Mouse (Mus musculus): ENCODE measurements at regions not wholly inside any gene's neighbourhood (a gene's known extent, or its start where the extent isn't known, plus 50 kb on each side); places are given as distances from the start of the nearest gene placed in this dataset.

- no peak for DNase-seq (ENCODE audit: low read depth, low spot score)
These were observed 90.2 kb downstream of the Sec23ip start for GRCm38 (mm10) chr7:128834894-128835293.

GRCm38 (mm10) chr7:128836435-128836834, 91.7 kb downstream of the Sec23ip start:
- no peak for DNase-seq (ENCODE audit: low read depth, low spot score)

GRCm38 (mm10) chr7:128842561-128842960, 97.8 kb downstream of the Sec23ip start:
- DNase-seq (ENCODE audit: low read depth, low spot score): no peak

- DNase-seq (ENCODE audit: low read depth, low spot score): no peak
These were observed 98.8 kb downstream of the Sec23ip start for GRCm38 (mm10) chr7:128843576-128843975.

GRCm38 (mm10) chr7:128849261-128849660, 104.5 kb downstream of the Sec23ip start:
- no peak for DNase-seq (ENCODE audit: low read depth, low spot score)

GRCm38 (mm10) chr7:128854193-128854592, 109.5 kb downstream of the Sec23ip start:
- DNase-seq (ENCODE audit: low read depth, low spot score): no peak

- no peak for DNase-seq (ENCODE audit: low read depth, low spot score)
These were observed 110.1 kb downstream of the Sec23ip start for GRCm38 (mm10) chr7:128854690-128855343.

- DNase-seq (ENCODE audit: low read depth, low spot score): peak; percentile 61
These were observed 115.4 kb downstream of the Sec23ip start for GRCm38 (mm10) chr7:128860141-128860540.

GRCm38 (mm10) chr7:128860709-128861108, 116.0 kb downstream of the Sec23ip start:
- no peak for DNase-seq (ENCODE audit: low read depth, low spot score)

GRCm38 (mm10) chr7:128861376-128861775, 116.6 kb downstream of the Sec23ip start:
- no peak for DNase-seq (ENCODE audit: low read depth, low spot score)

- DNase-seq (ENCODE audit: low read depth, low spot score): no peak
These were observed 124.1 kb downstream of the Sec23ip start for GRCm38 (mm10) chr7:128868799-128869198.

- DNase-seq (ENCODE audit: low read depth, low spot score): no peak
These were observed 139.3 kb downstream of the Sec23ip start for GRCm38 (mm10) chr7:128884015-128884414.

- no peak for DNase-seq (ENCODE audit: low read depth, low spot score)
These were observed 140.8 kb downstream of the Sec23ip start for GRCm38 (mm10) chr7:128885551-128885950.

GRCm38 (mm10) chr7:128910134-128910533, 165.4 kb downstream of the Sec23ip start:
- DNase-seq (ENCODE audit: low read depth, low spot score): no peak

GRCm38 (mm10) chr7:128937976-128938730, 193.4 kb downstream of the Sec23ip start:
- DNase-seq (ENCODE audit: low read depth, low spot score): peak; percentile 46

GRCm38 (mm10) chr7:128960575-128960974, 215.8 kb downstream of the Sec23ip start:
- DNase-seq (ENCODE audit: low read depth, low spot score): no peak

GRCm38 (mm10) chr7:128979904-128980303, 235.2 kb downstream of the Sec23ip start:
- DNase-seq (ENCODE audit: low read depth, low spot score): no peak

- peak; percentile 1 for DNase-seq (ENCODE audit: low read depth, low spot score)
These were observed 236.1 kb downstream of the Sec23ip start for GRCm38 (mm10) chr7:128980827-128981226.

- no peak for DNase-seq (ENCODE audit: low read depth, low spot score)
These were observed 254.0 kb downstream of the Sec23ip start for GRCm38 (mm10) chr7:128998759-128999158.

GRCm38 (mm10) chr7:129002419-129002818, 254.4 kb upstream of the Plpp4 start:
- DNase-seq (ENCODE audit: low read depth, low spot score): no peak

- no peak for DNase-seq (ENCODE audit: low read depth, low spot score)
These were observed 253.7 kb upstream of the Plpp4 start for GRCm38 (mm10) chr7:129003150-129003549.

- DNase-seq (ENCODE audit: low read depth, low spot score): no peak
These were observed 240.5 kb upstream of the Plpp4 start for GRCm38 (mm10) chr7:129016353-129016752.

GRCm38 (mm10) chr7:129027116-129027515, 229.7 kb upstream of the Plpp4 start:
- DNase-seq (ENCODE audit: low read depth, low spot score): no peak

Data from embryo, embryonic 11.5 days (tissue).